Mouse (Mus musculus) G1E (cell line): Measurements from ENCODE around the gene Dnajb8. TPM values are rescaled to one million over a fixed set of nuclear protein-coding genes. Genes with fewer than 3 reads are reported as not detected.

Experiments
- ATAC-seq: 2 replicates; pipeline ENCODE4 v1.8.0; 2016; ENCODE audit warnings: mild to moderate bottlenecking; ENCODE audit not compliant: insufficient number of reproducible peaks, poor library complexity, low FRiP score, severe bottlenecking; ENCODE audit errors: extremely low read depth
- DNase-seq: peaks from one replicate; pipeline ENCODE4 v3.0.0; 2012; ENCODE audit warnings: low spot score
- H3K27me3 ChIP-seq: 2 replicates; pipeline ENCODE4 v1.6.1; 2012; ENCODE audit warnings: mild to moderate bottlenecking, low read length, inconsistent platforms; ENCODE audit not compliant: insufficient read depth
- H3K36me3 ChIP-seq: replicated peaks from 2 replicates; pipeline ENCODE3; 2012; ENCODE audit warnings: mild to moderate bottlenecking, inconsistent platforms
- H3K4me1 ChIP-seq: 2 replicates; pipeline ENCODE4 v1.6.1; 2012; ENCODE audit warnings: low read depth, low read length, inconsistent platforms, mixed read lengths; ENCODE audit not compliant: insufficient read depth
- H3K4me3 ChIP-seq: 2 replicates; pipeline ENCODE4 v1.5.1; 2012; ENCODE audit warnings: low read depth, mild to moderate bottlenecking, inconsistent platforms, low read length, moderate library complexity, mixed read lengths
- H3K9me3 ChIP-seq: replicated peaks from 2 replicates; pipeline ENCODE4 v1.6.1; 2012; ENCODE audit warnings: inconsistent platforms
- CTCF ChIP-seq: IDR thresholded peaks from 2 replicates; pipeline ENCODE4 v1.5.1; 2012; ENCODE audit warnings: low read depth, low read length, inconsistent platforms, mixed read lengths
- GATA1 ChIP-seq: IDR thresholded peaks from 2 replicates; pipeline ENCODE4 v1.6.1; 2012; ENCODE audit warnings: borderline replicate concordance, low read length, inconsistent platforms, mixed read lengths
- GATA2 ChIP-seq: IDR thresholded peaks from 2 replicates; pipeline ENCODE4 v1.6.1; 2012; ENCODE audit warnings: low read depth, low read length, inconsistent platforms, borderline replicate concordance
- POLR2AphosphoS5 ChIP-seq: IDR thresholded peaks from 2 replicates; pipeline ENCODE4 v1.6.1; 2012; ENCODE audit warnings: low read depth, low read length, inconsistent platforms; ENCODE audit not compliant: insufficient replicate concordance
- TAL1 ChIP-seq: conservative IDR thresholded peaks from 2 replicates; pipeline ENCODE4 v1.6.1; 2012; ENCODE audit warnings: low read depth, low read length, inconsistent platforms, mixed read lengths
- polyA plus RNA-seq: library from polyadenylated mRNA; stranded (reverse); fragments of >175 nt; gene quantifications from 2 replicates; pipeline ENCODE4 v1.2.3, GENCODE M21; 2012
- total RNA-seq, 2 experiments: library from RNA; stranded (forward) in 1 of 2; stranded (reverse) in 1 of 2; fragments of 200-1000 nt in 1 of 2; fragments of >200 nt in 1 of 2; fragmentation: Nextera tagmentation in 1 of 2; gene quantifications; 2 replicates each; pipeline ENCODE4 v1.2.3; 2014 to 2017

Gene Dnajb8
- total and polyA plus RNA-seq, 3 experiments = 0.11 TPM; not detected in 2

- no peak for ATAC-seq
- Histone ChIP-seq H3K4me3 (no peak overlapping the region), H3K9me3 (no peaks in the 10 kb centered on the region), H3K27me3 (no peaks in the 10 kb centered on the region), H3K36me3 (peaks cover 88% of the 10 kb centered on the region), H3K4me1 (no peaks in the 10 kb centered on the region)
- DNase-seq = no peak
- TF ChIP-seq GATA1 = no peak
- no peak for TF ChIP-seq CTCF
- no peak for TF ChIP-seq TAL1
Measured at GRCm38 (mm10) chr6:88299491-88299890, 77.4 kb downstream of the Dnajb8 start.

- no peak for ATAC-seq
- DNase-seq = no peak
- Histone ChIP-seq H3K4me1 (no peaks in the 10 kb centered on the region), H3K36me3 (peaks cover 82% of the 10 kb centered on the region), H3K4me3 (no peak overlapping the region), H3K27me3 (no peaks in the 10 kb centered on the region), H3K9me3 (no peaks in the 10 kb centered on the region)
- TF ChIP-seq GATA1 (no peak), POLR2AphosphoS5 (no peak), CTCF (no peak), GATA2 (no peak), TAL1 (no peak)
Measured at GRCm38 (mm10) chr6:88301234-88301633, 79.2 kb downstream of the Dnajb8 start.

Other genes with a start within 250 kb of the Dnajb8 start
- gene H1fx, start 240.6 kb upstream of the Dnajb8 start, total RNA-seq (2014; fragmentation: Nextera tagmentation) = not detected in 2 replicates
- gene H1fx, start 240.6 kb upstream of the Dnajb8 start, total RNA-seq (2017) = not detected in 2 replicates
- gene H1fx, start 240.6 kb upstream of the Dnajb8 start, polyA plus RNA-seq = not detected in 2 replicates
- gene Rab7, start 177.0 kb upstream of the Dnajb8 start, total RNA-seq (2014; fragmentation: Nextera tagmentation) = 419 and 473 TPM in 2 replicates
- 80.7 and 101 TPM in 2 replicates for gene Rab7, start 177.0 kb upstream of the Dnajb8 start, total RNA-seq (2017)
- gene Rab7, start 177.0 kb upstream of the Dnajb8 start, polyA plus RNA-seq = 89.5 and 89.9 TPM in 2 replicates
- 164 and 172 TPM in 2 replicates for gene Rpn1, start 137.8 kb upstream of the Dnajb8 start, total RNA-seq (2014; fragmentation: Nextera tagmentation)
- gene Rpn1, start 137.8 kb upstream of the Dnajb8 start, total RNA-seq (2017) = 156 and 179 TPM in 2 replicates
- gene Rpn1, start 137.8 kb upstream of the Dnajb8 start, polyA plus RNA-seq = 44.5 and 49.1 TPM in 2 replicates
- gene Gata2, start 28.4 kb upstream of the Dnajb8 start, total RNA-seq (2014; fragmentation: Nextera tagmentation) = 264 and 265 TPM in 2 replicates
- 127 and 145 TPM in 2 replicates for gene Gata2, start 28.4 kb upstream of the Dnajb8 start, total RNA-seq (2017)
- 1,748 and 2,211 TPM in 2 replicates for gene Gata2, start 28.4 kb upstream of the Dnajb8 start, polyA plus RNA-seq
- gene Eefsec, start 224.3 kb downstream of the Dnajb8 start, total RNA-seq (2014; fragmentation: Nextera tagmentation) = 38.4 and 50.6 TPM in 2 replicates
- 12.3 and 15.0 TPM in 2 replicates for gene Eefsec, start 224.3 kb downstream of the Dnajb8 start, total RNA-seq (2017)
- 24.7 and 25.8 TPM in 2 replicates for gene Eefsec, start 224.3 kb downstream of the Dnajb8 start, polyA plus RNA-seq
- 34.3 and 48.4 TPM in 2 replicates for gene Ruvbl1, start 243.1 kb downstream of the Dnajb8 start, total RNA-seq (2014; fragmentation: Nextera tagmentation)
- 158 and 159 TPM in 2 replicates for gene Ruvbl1, start 243.1 kb downstream of the Dnajb8 start, total RNA-seq (2017)
- 24.1 and 35.6 TPM in 2 replicates for gene Ruvbl1, start 243.1 kb downstream of the Dnajb8 start, polyA plus RNA-seq